Mouse (Mus musculus): ENCODE data around the gene Mllt6. TPM values are rescaled to one million over a fixed set of nuclear protein-coding genes. Genes with fewer than 3 reads are reported as not detected.

Mllt6 gene
- polyA plus RNA-seq, 1 experiment = 8.2 TPM

DNA sequence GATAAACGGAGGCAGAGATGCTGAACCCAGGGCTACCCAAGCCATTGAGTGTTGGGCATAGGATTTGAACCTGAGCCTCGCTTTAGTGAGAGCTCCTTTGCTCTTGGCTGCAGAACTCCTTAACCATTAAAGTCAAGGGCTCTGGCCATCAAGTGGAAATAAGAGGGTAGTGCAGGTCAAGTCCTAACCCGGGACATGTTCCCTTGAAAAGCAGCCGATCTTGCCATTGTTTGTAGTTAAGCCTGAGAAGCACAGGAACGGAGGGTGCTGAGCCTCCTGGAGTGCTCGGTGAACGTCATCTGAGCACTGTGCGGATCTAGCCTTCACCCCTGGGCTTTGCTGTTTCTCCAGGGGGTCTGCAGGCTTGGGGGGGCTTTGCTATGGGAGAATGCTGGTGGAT is 14.6 kb downstream of the Mllt6 start:
- no peak overlapping the region for H3K27ac ChIP-seq (ENCODE audit: control insufficient read depth, insufficient read depth, low read depth, low read length)
- H3K4me1 ChIP-seq (ENCODE audit: control insufficient read depth, insufficient read depth, low read length) = no peaks in the 10 kb centered on the region
- no peaks in the 10 kb centered on the region for H3K36me3 ChIP-seq (ENCODE audit: control insufficient read depth, insufficient read depth, low read length)
- TF ChIP-seq CTCF (IDR thresholded peaks at IDR 0.05; ENCODE audit: control insufficient read depth, insufficient read depth, insufficient replicate concordance, low read depth, low read length) (no peak), POLR2A (IDR thresholded peaks at IDR 0.05; ENCODE audit: control insufficient read depth, low read depth, low read length) (no peak)
- H3K27me3 ChIP-seq (ENCODE audit: control insufficient read depth, insufficient read depth, low read length) = no peaks in the 10 kb centered on the region
- no peak overlapping the region for H3K4me3 ChIP-seq (ENCODE audit: control insufficient read depth, low read depth, low read length)

DNA sequence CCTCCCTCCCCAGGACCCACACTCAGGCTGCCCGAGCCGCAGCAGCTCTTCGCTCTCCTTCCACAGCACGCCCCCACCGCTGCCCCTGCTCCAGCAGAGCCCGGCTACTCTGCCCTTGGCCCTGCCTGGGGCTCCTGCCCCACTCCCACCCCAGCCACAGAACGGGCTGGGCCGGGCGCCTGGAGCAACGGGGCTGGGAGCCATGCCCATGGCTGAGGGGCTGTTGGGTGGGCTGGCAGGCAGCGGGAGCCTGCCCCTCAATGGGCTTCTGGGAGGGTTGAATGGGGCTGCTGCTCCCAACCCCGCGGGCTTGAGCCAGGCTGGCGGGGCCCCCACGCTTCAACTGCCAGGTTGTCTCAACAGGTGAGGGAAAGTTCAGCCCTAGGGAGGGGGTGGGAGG is 15.1 kb downstream of the Mllt6 start:
- no peaks in the 10 kb centered on the region for H3K4me1 ChIP-seq (ENCODE audit: control insufficient read depth, insufficient read depth, low read length)
- no peaks in the 10 kb centered on the region for H3K36me3 ChIP-seq (ENCODE audit: control insufficient read depth, insufficient read depth, low read length)
- no peak for TF ChIP-seq CTCF (IDR thresholded peaks at IDR 0.05; ENCODE audit: control insufficient read depth, insufficient read depth, insufficient replicate concordance, low read depth, low read length)
- TF ChIP-seq POLR2A (IDR thresholded peaks at IDR 0.05; ENCODE audit: control insufficient read depth, low read depth, low read length) = no peak
- H3K27ac ChIP-seq (ENCODE audit: control insufficient read depth, insufficient read depth, low read depth, low read length) = no peak overlapping the region
- H3K27me3 ChIP-seq (ENCODE audit: control insufficient read depth, insufficient read depth, low read length) = no peaks in the 10 kb centered on the region
- no peak overlapping the region for H3K4me3 ChIP-seq (ENCODE audit: control insufficient read depth, low read depth, low read length)

- Histone ChIP-seq H3K4me1 (ENCODE audit: control insufficient read depth, insufficient read depth, low read length) (peaks cover 4% of the 10 kb centered on the region), H3K4me3 (ENCODE audit: control insufficient read depth, low read depth, low read length) (no peak overlapping the region), H3K27me3 (ENCODE audit: control insufficient read depth, insufficient read depth, low read length) (no peaks in the 10 kb centered on the region), H3K27ac (ENCODE audit: control insufficient read depth, insufficient read depth, low read depth, low read length) (no peak overlapping the region), H3K36me3 (ENCODE audit: control insufficient read depth, insufficient read depth, low read length) (no peaks in the 10 kb centered on the region)
- TF ChIP-seq POLR2A (IDR thresholded peaks at IDR 0.05; ENCODE audit: control insufficient read depth, low read depth, low read length) (no peak), CTCF (IDR thresholded peaks at IDR 0.05; ENCODE audit: control insufficient read depth, insufficient read depth, insufficient replicate concordance, low read depth, low read length) (no peak)
These were observed 17.2 kb downstream of the Mllt6 start for GRCm38 (mm10) chr11:97680430-97680829.

GRCm38 (mm10) chr11:97682504-97683055 is 19.4 kb downstream of the Mllt6 start:
- Histone ChIP-seq H3K27ac (ENCODE audit: control insufficient read depth, insufficient read depth, low read depth, low read length) (no peak overlapping the region), H3K4me3 (ENCODE audit: control insufficient read depth, low read depth, low read length) (no peak overlapping the region), H3K36me3 (ENCODE audit: control insufficient read depth, insufficient read depth, low read length) (no peaks in the 10 kb centered on the region), H3K4me1 (ENCODE audit: control insufficient read depth, insufficient read depth, low read length) (peaks cover 14% of the 10 kb centered on the region), H3K27me3 (ENCODE audit: control insufficient read depth, insufficient read depth, low read length) (no peaks in the 10 kb centered on the region)
- no peak for TF ChIP-seq POLR2A (IDR thresholded peaks at IDR 0.05; ENCODE audit: control insufficient read depth, low read depth, low read length)
- no peak for TF ChIP-seq CTCF (IDR thresholded peaks at IDR 0.05; ENCODE audit: control insufficient read depth, insufficient read depth, insufficient replicate concordance, low read depth, low read length)

- TF ChIP-seq CTCF (IDR thresholded peaks at IDR 0.05; ENCODE audit: control insufficient read depth, insufficient read depth, insufficient replicate concordance, low read depth, low read length) = no peak
- TF ChIP-seq POLR2A (IDR thresholded peaks at IDR 0.05; ENCODE audit: control insufficient read depth, low read depth, low read length) = 0 out of 2 replicates have a peak, but pooled peaks have one; percentile 7
- no peak overlapping the region for H3K4me3 ChIP-seq (ENCODE audit: control insufficient read depth, low read depth, low read length)
- H3K4me1 ChIP-seq (ENCODE audit: control insufficient read depth, insufficient read depth, low read length) = peaks cover 14% of the 10 kb centered on the region
- no peak overlapping the region for H3K27ac ChIP-seq (ENCODE audit: control insufficient read depth, insufficient read depth, low read depth, low read length)
- H3K36me3 ChIP-seq (ENCODE audit: control insufficient read depth, insufficient read depth, low read length) = no peaks in the 10 kb centered on the region
- H3K27me3 ChIP-seq (ENCODE audit: control insufficient read depth, insufficient read depth, low read length) = no peaks in the 10 kb centered on the region
These were observed 21.0 kb downstream of the Mllt6 start for GRCm38 (mm10) chr11:97684063-97684680.

- Histone ChIP-seq H3K27me3 (ENCODE audit: control insufficient read depth, insufficient read depth, low read length) (no peaks in the 10 kb centered on the region), H3K4me1 (ENCODE audit: control insufficient read depth, insufficient read depth, low read length) (peaks cover 14% of the 10 kb centered on the region), H3K27ac (ENCODE audit: control insufficient read depth, insufficient read depth, low read depth, low read length) (no peak overlapping the region), H3K4me3 (ENCODE audit: control insufficient read depth, low read depth, low read length) (no peak overlapping the region), H3K36me3 (ENCODE audit: control insufficient read depth, insufficient read depth, low read length) (no peaks in the 10 kb centered on the region)
- TF ChIP-seq POLR2A (IDR thresholded peaks at IDR 0.05; ENCODE audit: control insufficient read depth, low read depth, low read length) (no peak), CTCF (IDR thresholded peaks at IDR 0.05; ENCODE audit: control insufficient read depth, insufficient read depth, insufficient replicate concordance, low read depth, low read length) (no peak)
These were observed 21.6 kb downstream of the Mllt6 start for GRCm38 (mm10) chr11:97684766-97685165.

DNA sequence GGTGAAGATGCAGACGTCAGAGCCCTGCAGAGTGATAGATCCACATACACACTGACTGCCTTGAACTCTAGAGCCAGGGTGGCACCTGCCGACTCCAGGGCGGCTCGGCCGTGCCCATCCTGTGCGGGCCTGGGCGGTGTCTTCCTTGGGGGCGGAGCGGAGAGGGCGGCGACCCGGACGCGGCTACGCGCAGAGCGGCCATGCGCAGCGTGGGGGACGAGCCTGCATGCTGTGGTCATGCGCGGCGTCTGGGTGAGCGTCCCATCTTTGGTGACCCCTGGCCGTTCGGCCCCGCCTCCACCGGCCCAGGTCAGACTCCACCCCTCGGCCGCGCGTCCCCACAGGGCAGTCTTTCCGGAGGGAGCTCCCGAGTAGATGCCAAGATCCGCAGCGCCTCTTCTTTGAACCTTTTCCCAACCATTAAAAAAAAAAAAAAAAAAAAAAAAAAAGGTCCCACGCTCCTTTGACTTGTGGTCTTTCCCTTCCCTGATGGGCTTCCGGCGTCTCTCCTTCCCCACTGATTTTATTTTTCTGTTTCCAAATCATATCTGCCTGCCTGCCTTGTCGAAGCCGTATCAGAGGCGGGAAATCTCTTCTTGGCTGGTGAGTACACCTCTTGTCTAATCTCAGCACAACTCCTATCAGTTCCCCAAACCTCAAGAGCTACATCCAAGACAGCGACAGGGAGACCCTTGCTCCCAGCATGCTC is 22.6 kb downstream of the Mllt6 start, which contains the start of gene Cisd3:
Gene Cisd3, plus strand, starts transcription at position 214 of the 709 bp plus-strand sequence.
- Histone ChIP-seq H3K27ac (ENCODE audit: control insufficient read depth, insufficient read depth, low read depth, low read length) (peak within 1 kb of the TSS; percentile 20; the same call in 1 of the 2 replicates), H3K27me3 (ENCODE audit: control insufficient read depth, insufficient read depth, low read length) (no peaks in the 10 kb centered on the region), H3K4me1 (ENCODE audit: control insufficient read depth, insufficient read depth, low read length) (peaks cover 18% of the 10 kb centered on the region), H3K4me3 (ENCODE audit: control insufficient read depth, low read depth, low read length) (peak within 1 kb of the TSS; percentile 69), H3K36me3 (ENCODE audit: control insufficient read depth, insufficient read depth, low read length) (no peaks in the 10 kb centered on the region)
- TF ChIP-seq CTCF (IDR thresholded peaks at IDR 0.05; ENCODE audit: control insufficient read depth, insufficient read depth, insufficient replicate concordance, low read depth, low read length) (no peak), POLR2A (IDR thresholded peaks at IDR 0.05; ENCODE audit: control insufficient read depth, low read depth, low read length) (no peak)

All from testis, adult 2 months (tissue).